Mouse (Mus musculus): Measurements from ENCODE around the gene Ankle1. TPM values are rescaled to one million over a fixed set of nuclear protein-coding genes. Genes with fewer than 3 reads are reported as not detected.
"Not testable (repeated sequence)": the region's sequence is repeated elsewhere in the genome, so short reads cannot be mapped to it uniquely, and the experiment has no call there.

The Ankle1 gene
- polyA plus RNA-seq, 1 experiment from 2014 or later, result 44.4 TPM

DNA sequence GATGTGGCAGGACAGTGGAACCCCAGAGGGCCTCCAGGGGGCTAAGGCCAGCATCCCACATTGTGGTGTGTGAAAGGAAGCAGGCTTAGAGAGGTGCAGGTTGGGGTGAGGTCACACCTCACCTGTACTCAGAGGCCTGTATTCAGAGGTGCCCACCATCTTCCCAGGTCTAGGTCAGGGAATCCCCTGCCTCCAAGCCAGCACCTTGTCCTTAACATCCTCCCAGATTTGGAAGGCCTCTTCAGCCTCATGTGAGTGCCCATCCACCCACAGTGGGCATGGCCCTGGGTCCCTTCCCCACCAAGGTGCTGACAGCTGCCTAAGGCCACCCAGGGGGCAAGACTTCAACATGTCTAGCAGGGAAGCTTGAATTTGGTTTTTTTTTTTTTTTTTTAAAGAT lies 4.4 kb upstream of the Ankle1 start:
- no peaks in the 10 kb centered on the region for H3K9me3 ChIP-seq
- peaks cover 19% of the 10 kb centered on the region for H3K4me1 ChIP-seq
- H3K27ac ChIP-seq, result no peak overlapping the region
- peaks cover 36% of the 10 kb centered on the region for H3K36me3 ChIP-seq
- no peak overlapping the region for H3K4me3 ChIP-seq
- no peak overlapping the region for H3K9ac ChIP-seq
- H3K4me2 ChIP-seq, result no peak overlapping the region
- ATAC-seq (ENCODE audit: insufficient number of reproducible peaks, insufficient read depth, low FRiP score, low TSS enrichment, low read depth), result no peak
- H3K27me3 ChIP-seq, result no peaks in the 10 kb centered on the region

DNA sequence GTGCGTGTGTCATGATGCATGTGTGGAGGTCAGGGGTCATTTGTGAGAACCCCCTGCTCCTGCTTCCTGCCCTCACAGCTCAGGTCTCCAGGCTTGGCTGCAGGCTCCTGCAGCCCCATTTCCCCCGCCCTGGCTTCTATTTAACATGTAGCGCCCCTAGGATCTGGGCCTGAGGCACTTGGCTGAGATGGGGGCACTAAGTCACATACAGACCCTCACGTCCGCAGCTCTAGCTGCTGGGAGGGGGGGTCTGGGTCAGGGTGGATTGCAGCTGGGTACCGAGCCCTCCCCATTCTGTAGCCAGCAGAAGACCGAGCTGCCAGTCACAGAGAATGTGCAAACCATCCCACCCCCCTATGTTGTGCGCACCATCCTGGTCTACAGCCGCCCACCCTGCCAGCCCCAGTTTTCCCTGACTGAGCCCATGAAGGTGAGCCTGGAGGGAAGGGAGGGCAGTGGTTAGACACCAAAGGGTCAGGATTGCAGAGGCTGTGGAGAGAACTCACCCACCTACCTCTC lies 3.3 kb upstream of the Ankle1 start:
- 82% methylated on average over 9 of the region's 9 CpGs for WGBS
- H3K4me1 ChIP-seq, result peaks cover 25% of the 10 kb centered on the region
- no peak overlapping the region for H3K4me2 ChIP-seq
- H3K9ac ChIP-seq, result no peak overlapping the region
- no peak for ATAC-seq (ENCODE audit: insufficient number of reproducible peaks, insufficient read depth, low FRiP score, low TSS enrichment, low read depth)
- H3K27me3 ChIP-seq, result no peaks in the 10 kb centered on the region
- H3K36me3 ChIP-seq, result peaks cover 40% of the 10 kb centered on the region
- H3K9me3 ChIP-seq, result no peaks in the 10 kb centered on the region
- no peak overlapping the region for H3K4me3 ChIP-seq
- no peak overlapping the region for H3K27ac ChIP-seq

DNA sequence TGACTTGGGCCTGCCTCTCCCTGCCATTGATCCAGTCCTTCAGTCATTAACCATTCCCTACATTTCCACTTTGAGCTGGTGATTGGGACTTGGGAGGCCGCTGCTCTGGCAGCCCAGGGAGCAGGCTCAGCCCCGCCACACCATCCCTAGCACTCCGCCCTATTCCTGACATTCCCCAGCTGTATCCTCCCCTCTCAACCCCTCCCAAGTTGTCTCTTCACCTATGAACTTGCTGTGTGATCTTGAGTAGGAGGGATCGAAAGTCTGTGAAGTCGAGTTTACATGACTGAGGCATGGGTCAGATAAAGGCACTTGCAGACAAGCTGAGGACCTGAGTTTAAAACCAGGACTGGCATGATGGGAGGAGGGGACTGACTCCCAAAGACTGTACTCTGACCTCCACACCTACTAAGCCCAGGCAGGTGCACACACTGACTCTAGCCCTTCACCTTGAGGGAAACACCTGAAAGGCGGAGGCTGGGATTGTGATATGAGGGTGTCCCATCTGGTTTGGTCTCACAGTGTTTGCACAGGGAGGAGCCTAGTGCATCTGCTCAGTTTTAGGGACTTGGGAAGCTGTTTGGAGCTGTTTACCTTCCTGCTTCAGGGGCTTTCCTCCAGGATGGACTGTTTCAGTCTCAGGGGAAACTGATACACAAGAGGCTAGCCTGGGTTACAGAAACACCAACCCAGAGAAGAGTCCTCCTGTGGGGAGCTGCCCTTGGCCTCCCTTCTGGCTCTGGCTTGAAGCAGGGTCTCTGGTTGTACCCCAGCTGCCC lies 2.5 kb upstream of the Ankle1 start:
- no peak overlapping the region for H3K4me3 ChIP-seq
- no peaks in the 10 kb centered on the region for H3K9me3 ChIP-seq
- 80% methylated on average over 6 of the region's 6 CpGs for WGBS
- ATAC-seq (ENCODE audit: insufficient number of reproducible peaks, insufficient read depth, low FRiP score, low TSS enrichment, low read depth), result no peak
- peaks cover 46% of the 10 kb centered on the region for H3K36me3 ChIP-seq
- H3K4me2 ChIP-seq, result no peak overlapping the region
- no peaks in the 10 kb centered on the region for H3K27me3 ChIP-seq
- H3K4me1 ChIP-seq, result peaks cover 22% of the 10 kb centered on the region
- no peak overlapping the region for H3K27ac ChIP-seq
- no peak overlapping the region for H3K9ac ChIP-seq

DNA sequence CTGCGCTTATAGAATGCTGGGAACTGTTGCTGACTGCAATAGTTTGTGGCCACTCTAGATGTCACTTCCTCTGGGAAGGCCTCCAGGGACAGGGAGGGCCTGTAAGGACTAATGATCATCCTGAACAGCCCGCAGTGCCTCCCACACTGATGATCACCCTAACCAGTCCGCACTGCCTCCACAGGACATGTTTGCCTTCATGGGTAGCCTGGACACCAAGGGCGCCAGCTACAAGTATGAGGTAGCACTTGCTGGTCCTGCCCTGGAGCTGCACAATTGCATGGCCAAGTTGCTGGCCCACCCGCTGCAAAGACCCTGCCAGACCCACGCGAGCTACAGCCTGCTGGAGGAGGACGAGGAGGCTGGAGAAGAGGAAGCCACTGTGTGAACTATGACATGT lies 1.8 kb upstream of the Ankle1 start:
- H3K4me3 ChIP-seq, result no peak overlapping the region
- peaks cover 22% of the 10 kb centered on the region for H3K4me1 ChIP-seq
- H3K4me2 ChIP-seq, result no peak overlapping the region
- no peaks in the 10 kb centered on the region for H3K9me3 ChIP-seq
- no peak overlapping the region for H3K27ac ChIP-seq
- ATAC-seq (ENCODE audit: insufficient number of reproducible peaks, insufficient read depth, low FRiP score, low TSS enrichment, low read depth), result no peak
- peaks cover 46% of the 10 kb centered on the region for H3K36me3 ChIP-seq
- 91% methylated on average over 8 of the region's 8 CpGs for WGBS
- H3K27me3 ChIP-seq, result no peaks in the 10 kb centered on the region
- no peak overlapping the region for H3K9ac ChIP-seq

DNA sequence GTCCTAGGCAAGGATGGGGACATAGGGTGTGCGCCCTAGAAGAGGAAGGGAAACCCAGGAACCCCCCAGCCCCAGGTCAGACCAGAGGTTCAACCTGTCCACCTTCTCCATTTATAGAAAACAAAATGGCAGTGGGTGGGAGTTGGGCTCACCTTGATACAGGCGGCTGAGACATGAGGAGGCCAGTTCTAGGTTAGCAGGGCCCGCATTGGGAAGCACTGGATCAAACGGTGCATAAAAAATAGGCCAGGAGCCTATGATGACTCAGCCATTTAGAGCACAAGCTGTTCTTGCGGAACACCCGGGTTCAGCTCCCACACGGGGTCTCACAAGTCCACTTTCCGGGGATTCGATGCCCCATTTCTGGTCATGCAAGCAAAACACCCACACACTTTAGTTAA lies 859 bp upstream of the Ankle1 start:
- H3K9me3 ChIP-seq, result no peaks in the 10 kb centered on the region
- H3K36me3 ChIP-seq, result peaks cover 47% of the 10 kb centered on the region
- peak overlapping the region; percentile 96 for H3K4me2 ChIP-seq
- no peak overlapping the region for H3K9ac ChIP-seq
- no peak overlapping the region; the same call in 1 of the 2 replicates for H3K4me3 ChIP-seq
- no peaks in the 10 kb centered on the region for H3K27me3 ChIP-seq
- no peak for ATAC-seq (ENCODE audit: insufficient number of reproducible peaks, insufficient read depth, low FRiP score, low TSS enrichment, low read depth)
- peaks cover 22% of the 10 kb centered on the region for H3K4me1 ChIP-seq
- H3K27ac ChIP-seq, result no peak overlapping the region
- WGBS, result 89% methylated on average over 9 of the region's 9 CpGs

DNA sequence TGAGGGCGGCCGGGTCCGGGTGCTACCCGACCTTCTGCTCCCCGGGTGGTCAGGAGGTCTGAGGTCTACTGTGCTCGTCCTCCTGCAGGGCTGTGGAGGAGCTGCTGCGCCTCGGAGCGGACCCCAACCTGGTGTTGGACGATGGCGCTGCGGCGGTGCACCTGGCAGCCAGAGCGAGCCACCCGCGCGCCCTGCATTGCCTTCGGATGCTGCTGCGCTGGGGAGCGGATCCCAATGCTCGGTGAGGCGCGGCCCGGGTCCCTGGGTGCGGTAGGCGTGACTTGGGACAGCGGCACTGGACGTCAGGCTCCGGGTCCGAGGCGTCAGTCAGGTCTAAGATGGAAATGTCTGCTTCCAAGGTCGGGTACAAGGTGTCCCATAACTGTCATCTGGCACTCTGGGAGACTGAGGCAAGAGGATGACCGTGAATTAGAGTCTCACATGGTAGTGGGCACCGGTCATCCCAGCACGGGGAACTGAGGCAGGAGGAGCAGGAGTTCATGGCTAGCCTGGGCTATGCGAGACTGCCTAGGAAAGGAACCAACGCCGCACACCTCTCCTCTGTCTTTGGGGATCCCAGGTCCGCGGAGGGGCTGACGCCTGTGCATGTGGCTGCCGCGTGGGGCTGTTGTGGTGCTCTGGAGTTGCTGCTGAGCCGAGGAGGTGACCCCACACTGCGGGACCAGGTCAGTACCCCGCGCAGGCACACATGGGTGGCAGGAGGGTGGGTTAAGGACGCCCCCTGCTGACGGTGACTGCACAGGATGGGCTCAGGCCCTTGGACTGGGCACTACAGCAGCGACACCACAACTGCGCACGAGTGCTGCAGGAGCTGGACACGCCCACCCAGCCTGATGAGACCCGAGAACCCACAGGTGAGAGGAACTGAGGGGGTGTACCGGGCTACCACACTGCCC lies 547 bp downstream of the Ankle1 start:
- Histone ChIP-seq H3K27me3 (no peaks in the 10 kb centered on the region), H3K36me3 (peaks cover 42% of the 10 kb centered on the region), H3K4me2 (peak overlapping the region; percentile 96), H3K9me3 (no peaks in the 10 kb centered on the region), H3K9ac (peak overlapping the region; percentile 84), H3K4me3 (peak overlapping the region; percentile 69), H3K4me1 (peaks cover 22% of the 10 kb centered on the region), H3K27ac (peak overlapping the region; percentile 51; the same call in 1 of the 2 replicates)
- peak; percentile 54; the same call in 1 of the 2 replicates for ATAC-seq (ENCODE audit: insufficient number of reproducible peaks, insufficient read depth, low FRiP score, low TSS enrichment, low read depth)
- 1% methylated on average over 55 of the region's 55 CpGs for WGBS

DNA sequence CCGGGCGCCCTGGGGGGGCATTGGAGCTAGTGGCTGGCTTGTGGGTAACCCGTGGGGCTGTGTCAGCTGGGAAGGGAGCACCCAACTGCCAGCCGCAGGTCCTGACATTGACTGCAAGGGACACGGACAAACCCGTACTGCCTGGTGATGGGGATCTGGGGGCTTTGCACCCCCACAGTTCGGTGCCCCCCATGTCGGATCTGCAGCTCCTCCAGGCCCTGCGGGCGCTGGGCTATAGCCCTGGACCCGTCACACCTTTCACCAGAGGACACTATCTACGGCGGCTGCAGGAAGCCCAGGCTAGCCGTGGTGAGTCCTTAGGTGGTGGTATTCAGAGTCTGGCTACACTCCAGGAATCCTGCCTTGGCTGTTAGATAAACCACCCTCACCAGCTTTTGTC lies 1.6 kb downstream of the Ankle1 start:
- H3K9ac ChIP-seq, result 0 out of 2 replicates have a peak overlapping the region, but pooled peaks have one; percentile 22
- H3K27ac ChIP-seq, result no peak overlapping the region
- WGBS, result 96% methylated on average over 14 of the region's 14 CpGs
- peak overlapping the region; percentile 96 for H3K4me2 ChIP-seq
- H3K4me3 ChIP-seq, result peak overlapping the region; percentile 69
- no peak for ATAC-seq (ENCODE audit: insufficient number of reproducible peaks, insufficient read depth, low FRiP score, low TSS enrichment, low read depth)
- H3K36me3 ChIP-seq, result peaks cover 42% of the 10 kb centered on the region
- peaks cover 28% of the 10 kb centered on the region for H3K4me1 ChIP-seq
- H3K27me3 ChIP-seq, result no peaks in the 10 kb centered on the region
- H3K9me3 ChIP-seq, result no peaks in the 10 kb centered on the region

DNA sequence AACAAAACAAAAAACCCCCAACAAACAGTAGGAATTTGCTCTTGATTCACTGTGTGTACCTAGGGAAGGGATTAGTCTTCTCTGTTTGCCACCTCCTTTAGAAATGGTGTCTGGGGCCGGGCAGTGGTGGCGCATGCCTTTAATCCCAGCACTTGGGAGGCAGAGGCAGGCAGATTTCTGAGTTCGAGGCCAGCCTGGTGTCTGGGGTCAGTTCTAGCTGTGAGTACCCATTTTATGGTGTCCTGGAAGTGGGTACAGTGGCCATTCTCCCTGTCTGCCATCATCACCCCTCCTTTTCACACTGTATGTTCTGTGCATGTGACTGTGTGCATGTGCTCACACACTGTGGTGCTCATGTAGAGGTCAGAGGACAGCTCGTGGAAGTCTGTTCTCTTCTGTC lies 2.4 kb downstream of the Ankle1 start:
- H3K9ac ChIP-seq, result no peak overlapping the region
- no peak overlapping the region for H3K4me2 ChIP-seq
- WGBS, result 94% methylated on average over 4 of the region's 4 CpGs
- no peak overlapping the region for H3K27ac ChIP-seq
- H3K4me3 ChIP-seq, result no peak overlapping the region
- peaks cover 39% of the 10 kb centered on the region for H3K36me3 ChIP-seq
- no peaks in the 10 kb centered on the region for H3K27me3 ChIP-seq
- H3K9me3 ChIP-seq, result no peaks in the 10 kb centered on the region
- H3K4me1 ChIP-seq, result peaks cover 28% of the 10 kb centered on the region
- no peak for ATAC-seq (ENCODE audit: insufficient number of reproducible peaks, insufficient read depth, low FRiP score, low TSS enrichment, low read depth)

DNA sequence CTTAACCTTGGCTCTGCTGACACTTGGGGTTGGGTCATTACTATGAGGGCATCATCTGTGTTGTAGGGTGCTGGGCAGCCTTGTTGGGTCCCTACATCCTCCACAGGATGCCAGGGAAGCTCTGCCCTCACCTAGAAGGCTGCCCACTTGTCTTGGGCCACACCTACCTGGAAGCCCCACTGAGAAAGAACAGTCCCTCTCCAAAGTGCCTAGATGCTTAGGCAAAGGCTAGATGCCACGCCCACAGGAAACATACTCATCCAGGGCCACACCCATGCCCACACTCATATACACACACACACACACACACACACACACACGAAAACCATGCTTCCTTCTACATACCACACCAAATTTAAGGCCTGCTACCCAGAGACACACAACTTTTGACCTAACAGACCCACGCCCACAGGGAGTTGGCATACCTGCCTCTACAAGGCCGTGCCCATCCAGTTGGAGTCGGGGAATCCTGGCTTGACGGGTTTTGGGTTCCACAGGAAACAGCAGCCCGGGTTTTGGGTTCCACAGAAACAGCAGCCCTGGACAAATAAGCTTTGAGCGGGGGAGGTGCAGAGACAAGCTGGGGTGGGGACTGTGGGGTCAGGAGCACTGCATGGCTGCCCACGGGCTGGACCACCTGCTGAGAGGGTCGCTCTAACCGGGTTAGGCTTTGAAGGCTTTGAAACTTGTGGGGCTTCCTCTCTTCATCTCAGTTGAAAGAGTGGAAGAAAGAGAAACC lies 5.9 kb downstream of the Ankle1 start:
- no peak for ATAC-seq (ENCODE audit: insufficient number of reproducible peaks, insufficient read depth, low FRiP score, low TSS enrichment, low read depth)
- Histone ChIP-seq H3K36me3 (peaks cover 32% of the 10 kb centered on the region), H3K4me2 (no peak overlapping the region), H3K9me3 (no peaks in the 10 kb centered on the region), H3K27me3 (0 out of 2 replicates have a peak, but pooled peaks cover 3% of the 10 kb centered on the region), H3K4me1 (peaks cover 15% of the 10 kb centered on the region), H3K9ac (no peak overlapping the region), H3K27ac (no peak overlapping the region), H3K4me3 (no peak overlapping the region)
- 45% methylated on average over 11 of the region's 11 CpGs for WGBS

DNA sequence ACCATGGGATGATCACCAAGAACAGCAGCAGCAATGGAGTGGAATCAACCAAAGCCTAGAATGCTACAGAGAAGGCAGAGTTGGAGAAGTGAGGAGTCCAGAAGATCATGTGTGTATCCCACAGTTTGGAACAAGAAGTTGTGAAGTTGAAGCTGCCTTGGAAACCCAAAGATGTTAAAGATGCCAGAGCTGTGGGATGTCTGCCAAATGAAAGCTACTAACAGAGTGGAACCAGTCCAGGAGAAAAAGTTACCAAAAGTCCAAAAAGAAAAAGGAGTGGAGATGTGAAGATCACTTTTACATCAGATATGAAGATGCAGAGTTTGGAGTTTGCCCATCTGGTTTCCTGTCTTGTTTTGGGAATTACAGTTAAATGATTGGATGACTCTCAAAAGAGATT lies 16.3 kb downstream of the Ankle1 start:
- H3K27me3 ChIP-seq, result no peaks in the 10 kb centered on the region; the same call in 1 of the 2 replicates
- no peak overlapping the region for H3K4me3 ChIP-seq
- no peak overlapping the region for H3K27ac ChIP-seq
- H3K4me2 ChIP-seq, result no peak overlapping the region
- no peaks in the 10 kb centered on the region; the same call in 1 of the 2 replicates for H3K9me3 ChIP-seq
- no peak for ATAC-seq (ENCODE audit: insufficient number of reproducible peaks, insufficient read depth, low FRiP score, low TSS enrichment, low read depth)
- no peaks in the 10 kb centered on the region for H3K4me1 ChIP-seq
- no peaks in the 10 kb centered on the region for H3K36me3 ChIP-seq
- H3K9ac ChIP-seq, result no peak overlapping the region

DNA sequence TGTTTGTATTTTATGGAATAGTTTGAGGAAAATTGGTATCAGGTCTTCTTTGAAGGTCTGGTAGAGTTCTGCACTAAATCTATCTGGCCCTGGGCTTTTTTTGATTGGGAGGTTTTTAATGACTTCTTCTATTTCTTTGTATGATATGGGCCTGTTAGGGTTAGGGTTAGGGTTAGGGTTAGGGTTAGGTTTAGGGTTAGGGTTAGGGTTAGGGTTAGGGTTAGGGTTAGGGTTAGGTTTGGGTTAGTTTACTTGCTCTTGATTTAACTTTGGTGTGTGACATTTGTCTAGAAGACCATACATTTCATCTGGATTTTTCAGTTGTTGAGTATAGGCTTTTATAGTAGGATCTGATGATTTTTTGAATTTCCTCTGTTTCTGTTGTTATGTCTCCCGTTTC lies 27.1 kb downstream of the Ankle1 start:
- not testable (repeated sequence) for H3K4me3 ChIP-seq; H3K4me1 ChIP-seq; H3K36me3 ChIP-seq; H3K9ac ChIP-seq; H3K4me2 ChIP-seq; H3K27me3 ChIP-seq; H3K9me3 ChIP-seq; ATAC-seq (ENCODE audit: insufficient number of reproducible peaks, insufficient read depth, low FRiP score, low TSS enrichment, low read depth); H3K27ac ChIP-seq
- 76% methylated on average over 1 of the region's 1 CpGs for WGBS

All from embryonic facial prominence, embryonic 13.5 days (tissue).